ENCODE assay signal across 13 mouse cellular contexts in the genomic region with DNA sequence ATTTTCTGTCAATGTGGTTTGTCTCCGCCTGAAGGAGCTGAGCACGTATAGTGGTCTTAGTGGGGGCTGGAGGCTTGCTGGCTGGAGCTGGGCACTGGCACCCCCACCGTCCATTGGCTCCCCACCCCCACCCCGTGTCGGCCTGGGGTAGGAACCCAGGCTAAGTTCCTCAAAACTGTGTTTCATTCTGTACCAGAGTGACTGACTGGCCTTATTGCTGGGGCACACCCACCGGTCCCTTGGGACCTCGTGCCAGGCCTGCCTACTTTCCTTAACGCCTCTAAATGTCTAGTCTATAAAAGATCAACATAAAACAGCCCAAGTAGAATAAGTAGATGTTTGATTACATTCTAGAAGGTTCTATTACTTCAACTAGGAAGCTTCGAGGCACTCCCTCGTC.
DNase-seq lines count a peak whose midpoint lies in the region; ATAC-seq and TF ChIP-seq lines count a peak whose summit lies in the region.
"Had no signal": no experiment of that assay in that cellular context is flagged by ENCODE, and none has a peak within 500 bp of the region (broad histone marks: within the 10 kb centered on the region; RNA-seq: fewer than 3 reads in every experiment).

No protein-coding gene starts in this region.

- no peak overlapping the region for H3K4me3 ChIP-seq in lung, embryonic 14.5 days (ENCODE audit: low read depth, low read length)
- H3K4me3 ChIP-seq in embryonic facial prominence, embryonic 12.5 days: no peak overlapping the region
- no peak overlapping the region for H3K4me3 ChIP-seq in stomach, embryonic 16.5 days (replicated peaks; ENCODE audit: low read length)
- H3K4me3 ChIP-seq: liver, embryonic 15.5 days; midbrain, embryonic 13.5 days had no signal

- no peak for ATAC-seq in lung, embryonic 14.5 days (ENCODE audit: insufficient read depth)
- no peak for ATAC-seq in embryonic facial prominence, embryonic 12.5 days (ENCODE audit: insufficient number of reproducible peaks, insufficient read depth, low FRiP score, low TSS enrichment)
- no peak for ATAC-seq in stomach, embryonic 16.5 days (ENCODE audit: insufficient read depth, low FRiP score)
- ATAC-seq: intestine, postnatal 0 days had no signal

- no peaks in the 10 kb centered on the region for H3K27me3 ChIP-seq in lung, embryonic 14.5 days (ENCODE audit: insufficient read depth, low read length)
- no peaks in the 10 kb centered on the region for H3K27me3 ChIP-seq in embryonic facial prominence, embryonic 12.5 days
- no peaks in the 10 kb centered on the region for H3K27me3 ChIP-seq in stomach, embryonic 16.5 days (ENCODE audit: control insufficient read depth, insufficient read depth, low read length)
- H3K27me3 ChIP-seq: liver, embryonic 15.5 days; midbrain, embryonic 13.5 days had no signal

- H3K4me2 ChIP-seq in lung, embryonic 14.5 days: no peak overlapping the region
- no peak overlapping the region for H3K4me2 ChIP-seq in embryonic facial prominence, embryonic 12.5 days (replicated peaks)
- H3K4me2 ChIP-seq in stomach, embryonic 16.5 days (ENCODE audit: low read depth, low read length): no peak overlapping the region
- H3K4me2 ChIP-seq: liver, embryonic 15.5 days; midbrain, embryonic 13.5 days had no signal

- no peaks in the 10 kb centered on the region for H3K9me3 ChIP-seq in lung, embryonic 14.5 days (ENCODE audit: low read depth, low read length)
- no peaks in the 10 kb centered on the region for H3K9me3 ChIP-seq in embryonic facial prominence, embryonic 12.5 days
- no peaks in the 10 kb centered on the region for H3K9me3 ChIP-seq in stomach, embryonic 16.5 days (replicated peaks; ENCODE audit: control insufficient read depth, low read length)
- H3K9me3 ChIP-seq: liver, embryonic 15.5 days; midbrain, embryonic 13.5 days had no signal

- no peak for TF ChIP-seq CTCF in lung, embryonic 14.5 days (IDR thresholded peaks at IDR 0.05; ENCODE audit: low read depth)

- 63% methylated on average over 10 of the region's 10 CpGs for WGBS in lung, embryonic 14.5 days
- WGBS in embryonic facial prominence, embryonic 12.5 days: 43% methylated on average over 10 of the region's 10 CpGs
- 61% methylated on average over 10 of the region's 10 CpGs for whole genome bisulfite sequencing in stomach, embryonic 16.5 days

- H3K4me1 ChIP-seq in lung, embryonic 14.5 days (ENCODE audit: insufficient read depth): peaks cover 14% of the 10 kb centered on the region
- peaks cover 57% of the 10 kb centered on the region for H3K4me1 ChIP-seq in embryonic facial prominence, embryonic 12.5 days
- peaks cover 27% of the 10 kb centered on the region for H3K4me1 ChIP-seq in stomach, embryonic 16.5 days (ENCODE audit: control insufficient read depth, insufficient read depth, low read length)
- H3K4me1 ChIP-seq: liver, embryonic 15.5 days had no signal

- H3K9ac ChIP-seq in lung, embryonic 14.5 days: no peak overlapping the region
- H3K9ac ChIP-seq in embryonic facial prominence, embryonic 12.5 days: no peak overlapping the region
- H3K9ac ChIP-seq in stomach, embryonic 16.5 days (ENCODE audit: low read length): no peak overlapping the region
- H3K9ac ChIP-seq: liver, embryonic 15.5 days; midbrain, embryonic 13.5 days had no signal

- no peaks in the 10 kb centered on the region for H3K36me3 ChIP-seq in lung, embryonic 14.5 days (ENCODE audit: insufficient read depth)
- H3K36me3 ChIP-seq in embryonic facial prominence, embryonic 12.5 days: no peaks in the 10 kb centered on the region
- no peaks in the 10 kb centered on the region for H3K36me3 ChIP-seq in stomach, embryonic 16.5 days (ENCODE audit: control insufficient read depth, insufficient read depth, low read length)
- H3K36me3 ChIP-seq: liver, embryonic 15.5 days; midbrain, embryonic 13.5 days had no signal

- DNase-seq in lung, embryonic 14.5 days: no peak
- DNase-seq in lung, postnatal 14 days: no peak
- DNase-seq in lung, postnatal 4 days: peak; percentile 19 to 44
- DNase-seq in testis, postnatal 10 days (ENCODE audit: low spot score): no peak
- DNase-seq in urinary bladder, adult 18-20 months (ENCODE audit: low spot score in 2 of 2): no peak
- DNase-seq: adrenal gland, postnatal 10 days; cerebellum, adult 18-20 months; right cerebral cortex, postnatal 4 days had no signal

- H3K27ac ChIP-seq in lung, embryonic 14.5 days (ENCODE audit: low read depth): peak overlapping the region; percentile 12; the same call in 1 of the 2 replicates
- peak overlapping the region; percentile 80 for H3K27ac ChIP-seq in embryonic facial prominence, embryonic 12.5 days
- H3K27ac ChIP-seq in stomach, embryonic 16.5 days (ENCODE audit: low read length): peak overlapping the region; percentile 56
- H3K27ac ChIP-seq: liver, embryonic 15.5 days had no signal

Comparison
In these comparisons a context has a peak if more than half of its experiments do, and no peak if none do; other contexts are left out.
1. DNase-seq: peak in lung, postnatal 4 days (2 of 2); none in lung, embryonic 14.5 days (single experiment), lung, postnatal 14 days (single experiment), testis, postnatal 10 days (single experiment) and urinary bladder, adult 18-20 months (0 of 2).
2. H3K27ac ChIP-seq: peak in every context shown above with its lines; median percentile 80 in embryonic facial prominence, embryonic 12.5 days; 56 in stomach, embryonic 16.5 days; 12 in lung, embryonic 14.5 days.